Mouse (Mus musculus): ENCODE results near the gene Fuca1.

The Fuca1 gene

GRCm38 (mm10) chr4:135889146-135889883, 31.2 kb upstream of the Fuca1 start:
- DNase-seq (ENCODE audit: low read depth, low spot score): no peak

GRCm38 (mm10) chr4:135889884-135890283, 30.7 kb upstream of the Fuca1 start:
- no peak for DNase-seq (ENCODE audit: low read depth, low spot score)

- no peak for DNase-seq (ENCODE audit: low read depth, low spot score)
Measured at GRCm38 (mm10) chr4:135891539-135891938, 29.0 kb upstream of the Fuca1 start.

GRCm38 (mm10) chr4:135892884-135893283, 27.7 kb upstream of the Fuca1 start:
- no peak for DNase-seq (ENCODE audit: low read depth, low spot score)

- DNase-seq (ENCODE audit: low read depth, low spot score): no peak
Measured at GRCm38 (mm10) chr4:135895071-135895571, 25.4 kb upstream of the Fuca1 start, which contains the start of gene Cnr2. TSS of gene Cnr2 (plus strand) at chr4:135895394.

GRCm38 (mm10) chr4:135896157-135896556, 24.4 kb upstream of the Fuca1 start:
- no peak for DNase-seq (ENCODE audit: low read depth, low spot score)

GRCm38 (mm10) chr4:135898380-135899049, 22.0 kb upstream of the Fuca1 start:
- no peak for DNase-seq (ENCODE audit: low read depth, low spot score)

GRCm38 (mm10) chr4:135899050-135899448, 21.5 kb upstream of the Fuca1 start:
- no peak for DNase-seq (ENCODE audit: low read depth, low spot score)

- no peak for DNase-seq (ENCODE audit: low read depth, low spot score)
Measured at GRCm38 (mm10) chr4:135900008-135900407, 20.5 kb upstream of the Fuca1 start.

- no peak for DNase-seq (ENCODE audit: low read depth, low spot score)
Measured at GRCm38 (mm10) chr4:135902606-135903242, 17.8 kb upstream of the Fuca1 start.

GRCm38 (mm10) chr4:135904810-135905209, 15.7 kb upstream of the Fuca1 start:
- no peak for DNase-seq (ENCODE audit: low read depth, low spot score)

- no peak for DNase-seq (ENCODE audit: low read depth, low spot score)
Measured at GRCm38 (mm10) chr4:135906633-135907032, 13.9 kb upstream of the Fuca1 start.

GRCm38 (mm10) chr4:135909326-135910066, 11.0 kb upstream of the Fuca1 start:
- no peak for DNase-seq (ENCODE audit: low read depth, low spot score)

GRCm38 (mm10) chr4:135911531-135911930, 9.0 kb upstream of the Fuca1 start:
- DNase-seq (ENCODE audit: low read depth, low spot score): no peak

GRCm38 (mm10) chr4:135912164-135912563, 8.4 kb upstream of the Fuca1 start:
- no peak for DNase-seq (ENCODE audit: low read depth, low spot score)

GRCm38 (mm10) chr4:135912835-135913234, 7.7 kb upstream of the Fuca1 start:
- no peak for DNase-seq (ENCODE audit: low read depth, low spot score)

- no peak for DNase-seq (ENCODE audit: low read depth, low spot score)
Measured at GRCm38 (mm10) chr4:135913433-135913832, 7.1 kb upstream of the Fuca1 start.

GRCm38 (mm10) chr4:135918635-135919279, 1.8 kb upstream of the Fuca1 start:
- no peak for DNase-seq (ENCODE audit: low read depth, low spot score)

- DNase-seq (ENCODE audit: low read depth, low spot score): no peak
Measured at GRCm38 (mm10) chr4:135919280-135919639, 1.3 kb upstream of the Fuca1 start.

- no peak for DNase-seq (ENCODE audit: low read depth, low spot score)
Measured at GRCm38 (mm10) chr4:135921257-135922120, 954 bp downstream of the Fuca1 start.

Data from brain, embryonic 18.5 days (tissue).